Mouse (Mus musculus) hindbrain, embryonic 10.5 days (tissue): ENCODE data around the gene Mthfd2. TPM values are rescaled to one million over a fixed set of nuclear protein-coding genes. Genes with fewer than 3 reads are reported as not detected.

Source experiments
- DNase-seq: peaks from one replicate; pipeline ENCODE4 v3.0.0-alpha.2; 2017; ENCODE audit warnings: low spot score
- H3K27ac ChIP-seq: fragments of 300-500 bp; sonication (generic); 2 replicates; pipeline ENCODE4 v1.5.1; 2016; ENCODE audit warnings: mild to moderate bottlenecking, moderate library complexity
- H3K27me3 ChIP-seq: fragments of 300-500 bp; sonication (generic); 2 replicates; pipeline ENCODE4 v1.6.1; 2016; ENCODE audit warnings: mild to moderate bottlenecking; ENCODE audit not compliant: poor library complexity, insufficient read depth, severe bottlenecking
- H3K36me3 ChIP-seq: fragments of 300-500 bp; sonication (generic); 2 replicates; pipeline ENCODE4 v1.6.1; 2016; ENCODE audit warnings: mild to moderate bottlenecking, moderate library complexity
- H3K4me1 ChIP-seq: fragments of 300-500 bp; sonication (generic); replicated peaks from 2 replicates; pipeline ENCODE4 v1.6.1; 2016; ENCODE audit warnings: mild to moderate bottlenecking
- H3K4me3 ChIP-seq: fragments of 300-500 bp; sonication (generic); 2 replicates; pipeline ENCODE4 v1.5.1; 2016; ENCODE audit warnings: mild to moderate bottlenecking, moderate library complexity
- H3K9me3 ChIP-seq: fragments of 300-500 bp; sonication (generic); 2 replicates; pipeline ENCODE4 v1.6.1; 2016; ENCODE audit warnings: mild to moderate bottlenecking, moderate library complexity
- WGBS: fragments of 180-500 bp; shearing (Covaris S2); methylation state at CpG from one replicate; pipeline ENCODE4 v1.1.7; 2016; 5-methylcytosine and 5-hydroxymethylcytosine counted together
- polyA plus RNA-seq: library from polyadenylated mRNA; unstranded; fragments of >200 nt; fragmentation: Nextera tagmentation; extraction: Ambion mirVana; gene quantifications from 2 replicates; pipeline ENCODE4 v1.2.1, GENCODE M21; 2016

The Mthfd2 gene
- polyA plus RNA-seq, 1 experiment from 2014 or later: 43.6 TPM

- WGBS: 72% methylated on average over 8 of the region's 8 CpGs
- H3K9me3 ChIP-seq: no peaks in the 10 kb centered on the region
- DNase-seq: no peak
These were observed 45.3 kb downstream of the Mthfd2 start for GRCm38 (mm10) chr6:83280256-83280955.

GRCm38 (mm10) chr6:83278881-83279280, 46.8 kb downstream of the Mthfd2 start:
- 26% methylated on average over 2 of the region's 2 CpGs for WGBS
- H3K36me3 ChIP-seq: no peaks in the 10 kb centered on the region

More at GRCm38 (mm10) chr6:83280256-83280955, 45.3 kb downstream of the Mthfd2 start:
- no peak overlapping the region for H3K4me3 ChIP-seq
- peaks cover 3% of the 10 kb centered on the region; the same call in 1 of the 2 replicates for H3K27me3 ChIP-seq
- H3K36me3 ChIP-seq: no peaks in the 10 kb centered on the region
- no peaks in the 10 kb centered on the region for H3K4me1 ChIP-seq
- no peak overlapping the region for H3K27ac ChIP-seq

GRCm38 (mm10) chr6:83277151-83277550, 48.6 kb downstream of the Mthfd2 start:
- Histone ChIP-seq H3K27me3 (peaks cover 3% of the 10 kb centered on the region; the same call in 1 of the 2 replicates), H3K9me3 (no peaks in the 10 kb centered on the region), H3K4me3 (no peak overlapping the region), H3K4me1 (no peaks in the 10 kb centered on the region), H3K27ac (no peak overlapping the region), H3K36me3 (no peaks in the 10 kb centered on the region)
- DNase-seq: no peak
- WGBS: 71% methylated on average over 13 of the region's 13 CpGs

More at GRCm38 (mm10) chr6:83278881-83279280, 46.8 kb downstream of the Mthfd2 start:
- Histone ChIP-seq H3K27ac (no peak overlapping the region), H3K9me3 (no peaks in the 10 kb centered on the region), H3K27me3 (peaks cover 3% of the 10 kb centered on the region; the same call in 1 of the 2 replicates), H3K4me3 (no peak overlapping the region), H3K4me1 (no peaks in the 10 kb centered on the region)
- no peak for DNase-seq

GRCm38 (mm10) chr6:83273733-83274132, 52.0 kb downstream of the Mthfd2 start:
- no peaks in the 10 kb centered on the region for H3K9me3 ChIP-seq
- no peak overlapping the region for H3K4me3 ChIP-seq
- H3K27me3 ChIP-seq: peaks cover 10% of the 10 kb centered on the region; the same call in 1 of the 2 replicates
- H3K4me1 ChIP-seq: peaks cover 1% of the 10 kb centered on the region; the same call in 1 of the 2 replicates
- 88% methylated on average over 11 of the region's 11 CpGs for WGBS
- no peak overlapping the region for H3K27ac ChIP-seq
- DNase-seq: no peak
- no peaks in the 10 kb centered on the region for H3K36me3 ChIP-seq

DNA sequence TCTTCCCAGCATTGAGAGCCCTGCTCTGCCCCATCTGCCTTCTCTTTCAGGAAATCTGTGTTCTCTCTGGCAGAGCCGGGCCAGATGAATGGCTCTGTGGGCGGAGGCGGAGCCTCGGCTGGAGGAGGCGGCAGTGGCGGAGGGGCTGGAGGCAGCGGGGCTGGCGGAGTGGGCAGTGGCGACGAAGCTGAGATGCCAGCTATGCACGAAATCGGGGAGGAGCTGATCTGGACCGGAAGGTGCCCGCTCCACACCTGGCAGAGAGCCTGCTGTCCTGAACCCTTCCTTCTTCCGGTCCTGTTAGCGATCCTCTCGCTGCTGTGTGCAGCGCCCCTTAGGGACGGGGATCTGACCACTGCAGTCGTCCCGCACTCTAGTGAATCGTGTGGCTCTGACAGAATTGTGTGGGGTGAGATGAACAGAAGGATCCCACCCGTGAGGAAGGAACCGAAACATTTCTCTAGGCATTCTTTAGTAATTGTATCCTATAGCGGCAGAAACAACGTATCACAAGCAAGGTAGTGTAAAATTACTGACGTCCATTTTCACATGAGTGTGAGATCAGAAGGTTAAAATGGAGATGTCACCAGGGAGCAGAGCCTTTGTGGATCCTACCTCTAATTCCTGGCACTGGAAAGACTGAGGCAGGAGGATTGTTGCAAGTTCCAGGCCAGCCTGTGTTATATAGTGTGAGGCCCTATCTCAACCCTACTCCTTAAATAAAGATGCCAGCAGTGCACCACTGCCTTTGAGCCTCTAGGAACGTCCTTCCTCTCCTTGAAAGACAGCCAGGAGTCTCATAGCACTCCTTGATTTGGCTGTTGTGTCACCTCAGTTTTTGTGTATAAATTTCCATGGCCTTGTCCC, 57.3 kb downstream of the Mthfd2 start:
- 3% methylated on average over 28 of the region's 28 CpGs for WGBS
- Histone ChIP-seq H3K4me3 (peak overlapping the region; percentile 68), H3K27ac (peak overlapping the region; percentile 93), H3K4me1 (peaks cover 13% of the 10 kb centered on the region; the same call in 1 of the 2 replicates), H3K9me3 (no peaks in the 10 kb centered on the region), H3K27me3 (0 out of 2 replicates have a peak, but pooled peaks cover 7% of the 10 kb centered on the region), H3K36me3 (no peaks in the 10 kb centered on the region)
- DNase-seq: peak; percentile 78

GRCm38 (mm10) chr6:83267616-83268015, 58.1 kb downstream of the Mthfd2 start:
- 74% methylated on average over 4 of the region's 4 CpGs for WGBS
- Histone ChIP-seq H3K27ac (peak overlapping the region; percentile 93), H3K9me3 (no peaks in the 10 kb centered on the region), H3K27me3 (0 out of 2 replicates have a peak, but pooled peaks cover 7% of the 10 kb centered on the region), H3K4me1 (peaks cover 13% of the 10 kb centered on the region; the same call in 1 of the 2 replicates), H3K4me3 (peak overlapping the region; percentile 68), H3K36me3 (no peaks in the 10 kb centered on the region)
- DNase-seq: no peak

GRCm38 (mm10) chr6:83265653-83266052, 60.1 kb downstream of the Mthfd2 start:
- Histone ChIP-seq H3K4me3 (no peak overlapping the region), H3K36me3 (no peaks in the 10 kb centered on the region), H3K9me3 (no peaks in the 10 kb centered on the region), H3K27ac (no peak overlapping the region), H3K4me1 (peaks cover 15% of the 10 kb centered on the region), H3K27me3 (0 out of 2 replicates have a peak, but pooled peaks cover 7% of the 10 kb centered on the region)
- WGBS: 91% methylated on average over 4 of the region's 4 CpGs
- DNase-seq: no peak

DNA sequence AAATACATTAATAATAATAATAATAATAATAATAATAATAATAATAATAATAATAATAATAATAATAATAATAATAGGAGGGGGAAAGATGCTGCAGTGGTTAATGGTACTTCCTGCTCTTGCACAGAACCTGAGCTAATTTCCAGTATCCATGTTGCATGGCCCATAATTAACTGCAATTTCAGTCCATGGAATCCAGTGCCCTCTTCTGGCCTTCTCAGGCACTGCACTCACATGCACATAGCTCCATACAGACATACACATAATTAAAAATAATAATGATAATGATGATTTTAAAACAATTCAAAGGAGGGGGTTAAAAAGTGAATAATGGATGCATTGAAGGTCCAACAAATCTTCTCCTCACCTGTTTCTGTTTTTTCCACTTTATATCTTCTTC, 60.5 kb downstream of the Mthfd2 start:
- no peak for DNase-seq
- Histone ChIP-seq H3K27me3 (0 out of 2 replicates have a peak, but pooled peaks cover 7% of the 10 kb centered on the region), H3K4me1 (peaks cover 19% of the 10 kb centered on the region), H3K27ac (no peak overlapping the region), H3K36me3 (no peaks in the 10 kb centered on the region), H3K4me3 (no peak overlapping the region), H3K9me3 (no peaks in the 10 kb centered on the region)

DNA sequence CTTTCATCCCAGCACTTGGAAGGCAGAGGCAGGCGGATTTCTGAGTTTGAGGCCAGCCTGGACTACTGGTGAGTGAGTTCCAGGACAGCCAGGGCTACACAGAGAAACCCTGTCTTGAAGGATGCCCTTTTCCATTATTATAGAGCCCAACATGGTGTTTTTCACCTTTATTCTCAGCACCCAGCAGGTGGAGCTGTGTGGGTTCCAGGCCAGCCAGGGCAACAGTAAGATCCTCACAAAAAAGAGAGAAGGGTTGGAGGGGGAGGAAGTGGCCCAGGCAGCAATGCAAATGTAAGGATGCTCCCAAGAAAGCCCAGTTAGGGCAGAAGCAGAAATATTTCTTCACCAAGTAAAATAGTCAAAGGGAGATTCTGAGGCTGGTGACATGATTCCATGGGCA, 61.2 kb downstream of the Mthfd2 start:
- 84% methylated on average over 1 of the region's 1 CpGs for WGBS
- H3K9me3 ChIP-seq: no peaks in the 10 kb centered on the region
- H3K36me3 ChIP-seq: no peaks in the 10 kb centered on the region
- H3K4me1 ChIP-seq: peaks cover 19% of the 10 kb centered on the region
- 0 out of 2 replicates have a peak, but pooled peaks cover 7% of the 10 kb centered on the region for H3K27me3 ChIP-seq
- no peak for DNase-seq
- no peak overlapping the region for H3K27ac ChIP-seq
- H3K4me3 ChIP-seq: no peak overlapping the region

Other genes with a start within 250 kb of the Mthfd2 start
- 41.1 and 42.2 TPM in 2 replicates for gene Pcgf1, start 248.0 kb downstream of the Mthfd2 start, polyA plus RNA-seq
- gene Lbx2, start 239.5 kb downstream of the Mthfd2 start, polyA plus RNA-seq: 0.39 and 0.55 TPM in 2 replicates
- 3.0 and 3.8 TPM in 2 replicates for gene Ccdc142, start 224.3 kb downstream of the Mthfd2 start, polyA plus RNA-seq
- 2.2 and 3.2 TPM in 2 replicates for gene Gm42688, start 224.3 kb downstream of the Mthfd2 start, polyA plus RNA-seq
- 151 and 154 TPM in 2 replicates for gene Mrpl53, start 216.9 kb downstream of the Mthfd2 start, polyA plus RNA-seq
- 37.9 and 40.0 TPM in 2 replicates for gene Mogs, start 210.4 kb downstream of the Mthfd2 start, polyA plus RNA-seq
- 157 and 245 TPM in 2 replicates for gene Wbp1, start 204.3 kb downstream of the Mthfd2 start, polyA plus RNA-seq
- 19.8 and 22.8 TPM in 2 replicates for gene Ino80b, start 200.5 kb downstream of the Mthfd2 start, polyA plus RNA-seq
- 40.5 and 46.4 TPM in 2 replicates for gene Rtkn, start 190.4 kb downstream of the Mthfd2 start, polyA plus RNA-seq
- 14.2 and 15.9 TPM in 2 replicates for gene Wdr54, start 169.5 kb downstream of the Mthfd2 start, polyA plus RNA-seq
- 3.1 and 6.0 TPM in 2 replicates for gene 1700003E16Rik, start 169.5 kb downstream of the Mthfd2 start, polyA plus RNA-seq
- gene Dctn1, start 160.0 kb downstream of the Mthfd2 start, polyA plus RNA-seq: 121 and 140 TPM in 2 replicates
- gene Slc4a5, start 106.1 kb downstream of the Mthfd2 start, polyA plus RNA-seq: 1.1 and 5.3 TPM in 2 replicates
- 50.1 and 58.6 TPM in 2 replicates for gene Mob1a, start 108 bp upstream of the Mthfd2 start, polyA plus RNA-seq
- gene Bola3, start 23.2 kb upstream of the Mthfd2 start, polyA plus RNA-seq: 138 and 158 TPM in 2 replicates
- gene Tet3, start 133.2 kb upstream of the Mthfd2 start, polyA plus RNA-seq: 51.1 and 56.5 TPM in 2 replicates
- 61.3 and 68.8 TPM in 2 replicates for gene Dguok, start 181.1 kb upstream of the Mthfd2 start, polyA plus RNA-seq
- 0.92 and 2.1 TPM in 2 replicates for gene Actg2, start 210.4 kb upstream of the Mthfd2 start, polyA plus RNA-seq
- 17.5 and 24.3 TPM in 2 replicates for gene Stambp, start 246.8 kb upstream of the Mthfd2 start, polyA plus RNA-seq